Mouse (Mus musculus) kidney, postnatal 4 days (tissue): ENCODE measurements around the gene Amn.

Experiments
- DNase-seq, 2 experiments: peaks; one replicate each; pipeline ENCODE4 v3.0.0; 2021; ENCODE audit warnings: mixed read lengths in 2 of 2

Gene Amn

DNA sequence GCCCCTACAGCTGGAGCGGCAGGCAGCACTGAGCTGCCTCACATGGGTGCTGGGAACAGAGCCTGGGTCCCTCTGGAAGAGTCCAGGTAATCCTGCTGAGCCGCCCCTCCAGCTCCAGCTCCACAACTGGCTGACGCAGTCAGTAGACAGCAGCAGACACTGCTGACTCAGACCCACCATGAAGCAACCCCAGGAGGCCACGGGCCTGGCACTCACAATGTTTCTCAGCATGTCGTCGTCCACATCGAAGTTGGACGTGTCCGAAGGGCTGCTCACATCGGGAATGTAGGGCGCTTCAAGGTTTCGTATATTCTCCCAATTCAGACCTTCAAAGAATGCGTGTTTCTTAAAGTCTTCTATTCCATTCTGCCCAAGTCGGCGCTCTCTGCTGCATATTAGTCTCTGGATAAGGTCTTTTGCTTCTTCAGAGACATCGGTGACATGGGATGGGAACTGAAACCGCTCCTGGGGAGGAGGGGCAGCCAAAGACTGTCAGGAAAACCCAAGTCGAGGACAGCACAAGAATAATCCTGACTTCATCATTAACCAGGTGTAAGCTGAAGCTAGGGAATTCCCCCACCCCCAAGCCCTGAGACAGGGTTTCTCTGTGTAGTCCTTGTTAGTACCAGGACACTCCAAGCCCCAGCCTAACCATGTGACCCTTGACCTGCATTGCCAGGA lies 55.0 kb downstream of the Amn start:
- DNase-seq, result no peak
